Mouse (Mus musculus): Measurements from ENCODE around the gene Pih1h3b. TPM values are rescaled to one million over a fixed set of nuclear protein-coding genes. Genes with fewer than 3 reads are reported as not detected.

Pih1h3b gene
- not detected for total RNA-seq (2021)
- long read RNA-seq, experiment 1 = 0 reads
- long read RNA-seq, experiment 2 = 0 reads

GRCm38 (mm10) chrX:140062135-140062975 is at the start of gene Pih1h3b, which contains the start of gene Nup62cl:
Pih1h3b (plus strand) TSS chrX:140062879.
Nup62cl (minus strand) TSS chrX:140062712.
- peak; percentile 35 to 36 for DNase-seq

DNA sequence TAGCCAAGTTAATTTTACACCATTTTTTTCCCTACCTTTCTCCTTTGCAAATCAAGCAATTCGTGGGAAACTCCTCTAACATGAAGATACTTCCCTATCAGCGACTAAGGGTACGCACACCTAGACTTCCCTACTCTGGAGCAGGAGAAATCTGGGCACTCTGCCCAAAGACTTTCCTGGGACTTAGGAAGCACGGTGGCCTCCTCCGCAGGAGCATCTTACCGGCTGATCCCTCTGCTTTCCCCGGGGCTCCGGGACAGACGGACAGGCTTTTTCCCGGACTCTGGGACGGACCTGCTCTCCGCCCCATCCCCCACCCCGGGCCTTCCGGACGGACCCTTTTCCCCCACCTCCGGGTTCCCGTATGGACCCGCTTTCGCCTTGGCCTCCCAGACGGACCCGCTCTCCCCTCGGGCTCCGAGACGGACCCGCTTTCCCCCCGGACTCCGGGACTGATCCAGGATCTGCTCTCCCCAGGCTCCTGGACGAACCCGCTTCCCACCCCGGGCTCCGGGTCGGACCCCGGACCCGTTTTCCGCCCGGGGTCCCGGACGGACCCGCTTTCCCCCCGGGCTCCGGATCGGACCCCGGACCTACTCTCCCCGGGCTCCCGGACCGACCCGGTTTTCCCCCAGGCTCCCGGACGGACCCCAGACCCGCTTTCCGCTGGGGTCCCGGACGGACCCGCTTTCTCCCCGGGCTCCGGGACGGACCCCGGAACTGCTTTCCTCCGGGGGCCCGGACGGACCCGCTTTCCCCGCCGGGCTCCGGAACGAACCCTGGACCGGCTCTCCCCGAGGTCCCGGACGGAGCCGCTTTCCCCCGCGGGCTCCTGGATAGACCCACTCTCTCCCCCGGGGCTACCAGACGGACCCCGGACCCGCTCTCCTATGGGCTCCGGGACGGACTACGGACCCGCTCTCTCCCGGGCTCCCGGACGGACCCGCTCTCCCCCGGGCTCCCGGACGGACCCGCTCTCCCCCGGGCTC is 1.5 kb upstream of the Pih1h3b start:
- no peak for DNase-seq

- no peak for DNase-seq
Observed at GRCm38 (mm10) chrX:140082535-140082934, 19.9 kb downstream of the Pih1h3b start.

GRCm38 (mm10) chrX:140094066-140094465 is 31.4 kb downstream of the Pih1h3b start:
- no peak for DNase-seq

Other genes with a start within 250 kb of the Pih1h3b start
- gene Morc4, start 191.2 kb upstream of the Pih1h3b start, total RNA-seq (2021) = 1 to 10 TPM; 4.6 to 6.0 TPM
- gene Rbm41, start 64.3 kb upstream of the Pih1h3b start, total RNA-seq (2021) = 1 to 10 TPM; 5.6 to 6.7 TPM
- gene Nup62cl, start 167 bp upstream of the Pih1h3b start, total RNA-seq (2021) = not detected